Mouse (Mus musculus) urinary bladder, postnatal 4 days (tissue): ENCODE data around the gene Brpf3.

ENCODE experiments used
- DNase-seq, 2 experiments: peaks; one replicate each; pipeline ENCODE4 v3.0.0; 2021 to 2022; ENCODE audit warnings: low spot score in 2 of 2

Gene Brpf3

GRCm38 (mm10) chr17:28874216-28874615 is 73.3 kb downstream of the Brpf3 start:
- DNase-seq: no peak

DNA sequence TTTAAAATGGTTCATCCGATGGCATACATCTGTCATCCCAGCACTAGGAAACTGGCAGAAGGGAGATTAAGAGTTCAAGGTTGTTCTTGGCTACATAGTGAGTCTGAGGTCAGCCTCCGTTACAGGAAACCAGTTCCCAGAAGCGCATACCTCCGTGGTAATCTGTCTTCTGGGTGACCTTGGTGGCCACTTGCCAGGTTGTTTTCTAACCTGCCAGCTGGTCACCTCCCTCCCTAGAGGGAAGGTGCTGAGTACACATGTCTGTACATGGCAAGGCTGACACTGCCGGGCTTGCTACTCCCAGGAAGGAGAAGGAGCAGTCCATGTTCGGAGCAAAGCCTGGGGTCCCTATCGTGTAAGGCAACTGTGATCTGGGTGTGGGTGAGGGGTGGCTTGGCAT is 73.9 kb downstream of the Brpf3 start:
- peak in 1 of 2 experiments; percentile 54 for DNase-seq

- peak in 1 of 2 experiments; percentile 59 for DNase-seq
Observed at GRCm38 (mm10) chr17:28875316-28875715, 74.4 kb downstream of the Brpf3 start.

DNA sequence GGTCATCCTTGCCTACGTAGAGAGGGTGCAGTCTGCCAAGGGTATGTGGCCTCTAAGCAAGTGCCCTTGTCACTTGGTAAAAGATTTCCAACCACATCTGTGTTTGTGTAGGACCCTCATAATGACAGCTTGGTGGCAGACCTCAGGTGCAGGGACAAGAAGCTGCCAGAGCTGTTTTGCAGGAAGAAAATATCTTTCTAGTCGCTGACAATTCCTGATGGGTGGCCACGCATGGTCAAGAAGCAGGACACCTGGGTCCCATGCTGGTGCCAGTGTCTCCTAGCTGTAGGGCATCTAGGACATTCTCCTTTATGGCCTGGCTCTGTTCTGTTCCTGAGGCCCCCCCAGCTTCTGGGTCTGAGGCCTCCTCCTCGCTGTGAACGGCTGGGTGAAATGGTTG is 75.4 kb downstream of the Brpf3 start:
- peak in 1 of 2 experiments; percentile 54 for DNase-seq

- DNase-seq: no peak
Observed at GRCm38 (mm10) chr17:28876821-28877220, 75.9 kb downstream of the Brpf3 start.

DNA sequence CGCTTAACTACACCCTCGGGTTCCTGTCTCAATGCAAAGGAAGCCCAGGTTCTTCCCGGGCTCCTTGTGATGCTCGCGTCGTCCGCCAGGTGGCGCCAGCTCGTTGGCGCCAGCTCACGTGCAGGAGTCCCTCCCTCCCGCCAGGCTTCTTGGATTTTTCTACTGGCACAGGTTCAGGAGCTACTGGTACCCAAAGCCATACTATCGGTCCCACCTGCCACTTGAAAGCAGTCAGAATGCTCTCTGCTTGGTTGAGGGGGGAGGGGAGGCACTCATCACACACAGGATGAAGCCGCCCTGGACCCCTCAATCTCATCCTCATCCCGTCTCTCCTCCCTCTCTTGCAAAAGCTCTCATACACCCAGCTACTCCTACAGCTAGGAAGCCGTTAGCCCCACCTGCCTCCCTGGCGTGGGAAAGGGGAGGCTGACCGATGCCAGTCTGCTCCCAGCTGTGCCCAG is 79.1 kb downstream of the Brpf3 start:
- peak; percentile 57 to 78 for DNase-seq

DNA sequence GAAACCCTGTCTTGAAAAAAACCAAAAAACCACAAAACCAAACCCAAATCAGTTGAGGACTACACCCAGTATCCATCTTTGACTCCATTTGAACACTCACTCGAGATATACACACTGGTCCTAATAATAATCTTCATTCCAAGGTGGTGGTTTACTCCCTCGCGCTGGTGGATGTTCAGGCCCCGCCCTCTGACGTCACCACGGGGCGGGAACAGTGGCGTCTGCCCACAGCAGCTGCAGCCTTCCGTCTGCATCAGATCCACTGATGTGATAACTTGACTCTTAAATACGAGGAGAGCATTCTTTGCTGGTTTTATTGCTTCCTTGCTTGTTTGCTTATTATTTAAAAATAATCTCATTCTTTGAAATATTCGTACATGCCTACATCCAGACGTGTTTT is 81.4 kb downstream of the Brpf3 start:
- DNase-seq: peak; percentile 48 to 71

GRCm38 (mm10) chr17:28882810-28883209 is 81.9 kb downstream of the Brpf3 start:
- DNase-seq: peak in 1 of 2 experiments; percentile 49

GRCm38 (mm10) chr17:28883941-28884516 is 83.1 kb downstream of the Brpf3 start:
- no peak for DNase-seq

DNA sequence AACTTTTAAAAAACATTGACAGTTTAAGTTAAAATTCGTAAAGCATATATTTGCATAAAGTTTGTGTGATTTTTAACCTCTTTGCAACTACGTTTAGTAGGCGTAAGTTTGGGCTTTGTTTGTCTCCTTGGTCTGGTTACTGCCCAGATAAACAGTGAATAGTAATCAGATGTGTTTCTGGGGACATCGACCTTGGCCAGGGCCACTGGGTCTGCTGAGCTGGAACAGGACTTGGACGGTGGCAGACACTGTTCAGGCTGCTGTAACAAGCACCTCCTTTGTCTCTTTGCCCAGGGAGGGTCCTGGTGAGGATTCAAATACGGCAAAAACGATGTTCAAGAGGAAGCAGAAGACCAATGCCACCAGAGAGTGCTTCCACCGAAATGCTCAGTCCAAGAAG is 84.3 kb downstream of the Brpf3 start:
- peak in 1 of 2 experiments; percentile 40 for DNase-seq

GRCm38 (mm10) chr17:28886266-28886665 is 85.4 kb downstream of the Brpf3 start:
- peak in 1 of 2 experiments; percentile 43 for DNase-seq
